Mouse (Mus musculus) kidney, postnatal 0 days (tissue): ENCODE data around the gene Zg16. TPM values are rescaled to one million over a fixed set of nuclear protein-coding genes. Genes with fewer than 3 reads are reported as not detected.

Source experiments
- ATAC-seq: fragments of 200-750 bp; cut with Nextera tagmentation; replicated peaks from 2 replicates; pipeline ENCODE4 v1.8.0; 2017; ENCODE audit warnings: low read depth, moderate number of reproducible peaks, moderate TSS enrichment, moderate library complexity; ENCODE audit not compliant: low FRiP score
- DNase-seq: peaks from one replicate; pipeline ENCODE4 v3.0.0-alpha.2; 2016; ENCODE audit warnings: low spot score
- H3K27ac ChIP-seq: fragments of 300-500 bp; sonication (generic); 2 replicates; pipeline ENCODE4 v1.5.1; 2014; ENCODE audit warnings: mild to moderate bottlenecking
- H3K27me3 ChIP-seq: fragments of 300-500 bp; sonication (generic); 2 replicates; pipeline ENCODE4 v1.6.1; 2014; ENCODE audit warnings: low read length, mixed read lengths; ENCODE audit not compliant: insufficient read depth
- H3K36me3 ChIP-seq: fragments of 300-500 bp; sonication (generic); 2 replicates; pipeline ENCODE4 v1.6.1; 2014; ENCODE audit warnings: low read length, mixed read lengths; ENCODE audit not compliant: insufficient read depth
- H3K4me1 ChIP-seq: fragments of 300-500 bp; sonication (generic); replicated peaks from 2 replicates; pipeline ENCODE4 v1.6.1; 2014; ENCODE audit warnings: antibody characterized with exemption, low read length, mixed read lengths; ENCODE audit not compliant: insufficient read depth
- H3K4me2 ChIP-seq: fragments of 300-500 bp; sonication (generic); 2 replicates; pipeline ENCODE4 v1.6.1; 2014; ENCODE audit warnings: mild to moderate bottlenecking, low read length, moderate library complexity, mixed read lengths
- H3K4me3 ChIP-seq: fragments of 300-500 bp; sonication (generic); replicated peaks from 2 replicates; pipeline ENCODE4 v1.5.1; 2014; ENCODE audit warnings: low read depth, low read length
- H3K9ac ChIP-seq: fragments of 300-500 bp; sonication (generic); 2 replicates; pipeline ENCODE4 v1.6.1; 2014; ENCODE audit warnings: low read depth, low read length
- H3K9me3 ChIP-seq: fragments of 300-500 bp; sonication (generic); replicated peaks from 2 replicates; pipeline ENCODE4 v1.6.1; 2016; ENCODE audit warnings: low read length, inconsistent platforms, mixed read lengths
- CTCF ChIP-seq: IDR thresholded peaks from 2 replicates; pipeline ENCODE4 v1.5.1; 2016; ENCODE audit warnings: antibody characterized with exemption, low read depth, mild to moderate bottlenecking, moderate library complexity
- WGBS: fragments of 180-500 bp; shearing (Covaris S2); extraction: QIAGEN DNeasy Blood & Tissue Kit; methylation state at CpG from one replicate; pipeline ENCODE4 v1.1.7; 2014; 5-methylcytosine and 5-hydroxymethylcytosine counted together
- polyA plus RNA-seq: library from polyadenylated mRNA; unstranded; fragments of >200 nt; fragmentation: Nextera tagmentation; extraction: Ambion mirVana; gene quantifications from 2 replicates; pipeline ENCODE4 v1.2.1, GENCODE M21; 2015

The Zg16 gene
- polyA plus RNA-seq, 1 experiment from 2014 or later: not detected

DNA sequence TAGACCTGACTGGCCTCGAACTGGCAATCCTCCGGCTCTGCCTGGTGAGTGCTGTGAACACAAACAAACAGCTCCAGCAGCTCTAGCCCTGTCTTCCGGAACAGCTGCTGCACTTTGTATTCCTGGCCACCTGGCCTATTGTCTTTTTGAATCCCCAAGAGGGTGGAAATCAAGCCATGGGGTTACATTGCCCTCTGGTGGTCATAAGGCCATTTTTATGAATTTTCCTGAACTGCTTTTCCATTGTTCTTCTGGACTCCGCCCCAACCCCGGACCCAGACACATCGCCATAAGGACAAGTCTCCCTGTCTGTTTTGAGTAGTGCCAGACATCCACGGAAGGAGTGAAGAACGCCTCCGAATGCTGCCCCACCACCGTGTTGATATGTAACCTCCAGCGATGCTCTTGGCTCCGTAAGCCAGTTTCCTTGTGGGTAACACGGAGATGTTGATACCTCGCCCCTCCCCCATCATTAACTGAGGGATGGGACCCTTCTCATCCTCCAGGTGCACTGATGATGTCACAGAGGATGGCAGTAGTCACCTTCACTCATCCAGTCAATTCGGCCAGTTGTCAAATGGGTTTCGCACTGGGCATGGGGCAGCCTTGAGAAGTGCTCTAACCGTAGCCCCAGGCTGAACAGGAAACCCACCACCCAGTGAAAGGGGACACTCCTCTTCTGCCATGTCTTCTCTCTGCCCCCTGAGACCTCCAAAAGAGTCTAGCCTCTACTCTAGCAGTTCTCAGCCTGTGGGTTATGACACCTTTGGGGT is 17.6 kb upstream of the Zg16 start:
- 12% methylated on average over 17 of the region's 17 CpGs for WGBS
- H3K27ac ChIP-seq: no peak overlapping the region
- peak; percentile 80 for ATAC-seq
- no peaks in the 10 kb centered on the region for H3K9me3 ChIP-seq
- no peaks in the 10 kb centered on the region for H3K27me3 ChIP-seq
- H3K9ac ChIP-seq: peak overlapping the region; percentile 25; the same call in 1 of the 2 replicates
- H3K4me3 ChIP-seq: peak overlapping the region; percentile 18; the same call in 1 of the 2 replicates
- peak; percentile 96 for DNase-seq
- H3K4me2 ChIP-seq: peak overlapping the region; percentile 57
- H3K36me3 ChIP-seq: no peaks in the 10 kb centered on the region
- H3K4me1 ChIP-seq: no peaks in the 10 kb centered on the region
- peak; percentile 96 for TF ChIP-seq CTCF

GRCm38 (mm10) chr7:127103960-127104359 is 16.8 kb upstream of the Zg16 start:
- DNase-seq (no peak), ATAC-seq (no peak)
- no peak overlapping the region for H3K9ac ChIP-seq
- no peak overlapping the region for H3K4me3 ChIP-seq
- no peak overlapping the region for H3K4me2 ChIP-seq
- no peaks in the 10 kb centered on the region for H3K36me3 ChIP-seq
- H3K9me3 ChIP-seq: no peaks in the 10 kb centered on the region
- no peak overlapping the region for H3K27ac ChIP-seq
- H3K27me3 ChIP-seq: no peaks in the 10 kb centered on the region
- TF ChIP-seq CTCF: 0 out of 2 replicates have a peak, but pooled peaks have one; percentile 17
- no peaks in the 10 kb centered on the region for H3K4me1 ChIP-seq
- 68% methylated on average over 6 of the region's 6 CpGs for WGBS

GRCm38 (mm10) chr7:127102148-127102547 is 15.0 kb upstream of the Zg16 start:
- no peak overlapping the region for H3K9ac ChIP-seq
- H3K4me2 ChIP-seq: no peak overlapping the region
- H3K4me3 ChIP-seq: no peak overlapping the region
- H3K36me3 ChIP-seq: no peaks in the 10 kb centered on the region
- DNase-seq: no peak
- no peak for ATAC-seq
- no peaks in the 10 kb centered on the region for H3K27me3 ChIP-seq
- no peak for TF ChIP-seq CTCF
- H3K27ac ChIP-seq: no peak overlapping the region
- H3K9me3 ChIP-seq: no peaks in the 10 kb centered on the region
- H3K4me1 ChIP-seq: no peaks in the 10 kb centered on the region
- WGBS: 73% methylated on average over 6 of the region's 6 CpGs

DNA sequence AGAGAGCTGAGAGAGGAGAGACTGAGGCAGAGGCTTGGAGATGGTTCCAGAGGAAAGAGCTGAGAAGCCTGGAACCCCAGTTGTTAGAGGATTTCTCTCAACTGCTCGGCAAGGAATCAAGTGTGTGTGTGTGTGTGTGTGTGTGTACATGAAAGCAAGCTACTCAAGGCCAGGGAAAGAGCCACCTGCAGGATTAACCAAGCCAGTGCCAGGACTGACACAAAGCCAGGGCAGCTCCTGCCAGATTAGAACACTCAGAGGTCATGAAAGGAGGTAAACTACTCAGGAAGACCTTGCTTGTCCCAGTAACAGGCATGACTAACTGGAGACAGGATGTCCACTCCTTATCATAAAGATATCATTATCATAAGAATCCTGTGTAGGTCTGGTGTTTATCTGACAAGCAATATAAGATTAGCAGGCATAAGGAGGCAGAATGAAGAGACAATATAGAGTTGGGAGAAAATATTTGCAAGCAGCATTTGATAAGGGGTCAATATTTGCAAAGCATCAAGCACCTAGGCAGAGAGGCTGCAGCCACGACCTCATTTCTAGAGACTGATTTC is 14.4 kb upstream of the Zg16 start:
- ATAC-seq (no peak), DNase-seq (no peak)
- TF ChIP-seq CTCF: peak; percentile 24; the same call in 1 of the 2 replicates
- H3K27ac ChIP-seq: no peak overlapping the region
- H3K4me1 ChIP-seq: no peaks in the 10 kb centered on the region
- H3K4me3 ChIP-seq: no peak overlapping the region
- no peak overlapping the region for H3K4me2 ChIP-seq
- H3K36me3 ChIP-seq: no peaks in the 10 kb centered on the region
- no peak overlapping the region for H3K9ac ChIP-seq
- no peaks in the 10 kb centered on the region for H3K27me3 ChIP-seq
- 35% methylated on average over 2 of the region's 2 CpGs for WGBS
- H3K9me3 ChIP-seq: no peaks in the 10 kb centered on the region

DNA sequence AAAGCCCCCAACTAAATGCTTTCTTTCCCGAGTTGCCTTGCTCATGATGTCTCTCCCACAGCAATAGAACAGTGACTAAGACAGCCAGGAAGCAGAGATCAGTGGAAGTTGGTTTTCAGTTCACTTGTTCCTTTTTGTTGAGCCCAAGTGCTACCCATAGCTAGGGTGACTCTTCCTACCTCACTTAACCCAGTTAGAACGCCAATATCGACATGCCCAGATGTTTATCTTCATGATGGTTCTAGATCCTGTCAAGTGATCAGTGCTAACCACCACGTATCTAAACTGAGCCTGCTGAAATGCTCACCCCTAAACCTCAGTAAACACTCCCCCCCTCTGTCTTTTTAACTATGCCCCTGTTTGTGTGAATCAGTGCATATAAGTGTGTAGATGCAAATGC is 12.4 kb upstream of the Zg16 start:
- no peak for DNase-seq
- H3K27me3 ChIP-seq: no peaks in the 10 kb centered on the region
- H3K4me3 ChIP-seq: no peak overlapping the region
- no peaks in the 10 kb centered on the region for H3K9me3 ChIP-seq
- H3K4me2 ChIP-seq: no peak overlapping the region
- no peaks in the 10 kb centered on the region for H3K36me3 ChIP-seq
- TF ChIP-seq CTCF: no peak
- no peak overlapping the region for H3K9ac ChIP-seq
- no peak overlapping the region for H3K27ac ChIP-seq
- WGBS: 84% methylated on average over 4 of the region's 4 CpGs
- no peaks in the 10 kb centered on the region for H3K4me1 ChIP-seq
- no peak for ATAC-seq

- Histone ChIP-seq H3K9ac (no peak overlapping the region), H3K27ac (no peak overlapping the region), H3K27me3 (no peaks in the 10 kb centered on the region), H3K36me3 (no peaks in the 10 kb centered on the region), H3K9me3 (no peaks in the 10 kb centered on the region), H3K4me1 (no peaks in the 10 kb centered on the region), H3K4me2 (no peak overlapping the region), H3K4me3 (no peak overlapping the region)
- WGBS: 89% methylated on average over 4 of the region's 4 CpGs
- no peak for ATAC-seq
- TF ChIP-seq CTCF: no peak
- DNase-seq: no peak
Measured at GRCm38 (mm10) chr7:127098950-127099349, 11.8 kb upstream of the Zg16 start.
